Mouse (Mus musculus) olfactory bulb, adult 2 months (tissue): ENCODE data around the gene Miga1. TPM values are rescaled to one million over a fixed set of nuclear protein-coding genes. Genes with fewer than 3 reads are reported as not detected.

ENCODE experiments used
- H3K27ac ChIP-seq: fragments of 200-500 bp; 2 replicates; pipeline ENCODE4 v1.5.1; 2012; ENCODE audit warnings: low read depth, low read length; ENCODE audit not compliant: insufficient read depth
- H3K4me1 ChIP-seq: fragments of 200-500 bp; 2 replicates; pipeline ENCODE4 v1.6.1; 2012; ENCODE audit warnings: low read length; ENCODE audit not compliant: control insufficient read depth, insufficient read depth
- H3K4me3 ChIP-seq: fragments of 200-500 bp; 2 replicates; pipeline ENCODE4 v1.5.1; 2012; ENCODE audit warnings: mild to moderate bottlenecking, low read depth, low read length, moderate library complexity; ENCODE audit not compliant: insufficient read depth
- CTCF ChIP-seq: fragments of 200-500 bp; IDR thresholded peaks from 2 replicates; pipeline ENCODE4 v1.5.1; 2012; ENCODE audit warnings: low read depth, mild to moderate bottlenecking, low read length, moderate library complexity; ENCODE audit not compliant: insufficient read depth
- POLR2A ChIP-seq: fragments of 200-500 bp; IDR thresholded peaks from 2 replicates; pipeline ENCODE4 v1.6.1; 2012; ENCODE audit warnings: mild to moderate bottlenecking, low read depth, low read length, moderate library complexity; ENCODE audit not compliant: insufficient read depth
- WGBS: fragments of 180-500 bp; shearing (Covaris S2); methylation state at CpG from one replicate; pipeline ENCODE4 v1.1.7; 2018; 5-methylcytosine and 5-hydroxymethylcytosine counted together
- polyA plus RNA-seq: library from polyadenylated mRNA; stranded (reverse); fragments of >200 nt; gene quantifications from 2 replicates; pipeline ENCODE4 v1.2.4, GENCODE M21; 2012; ENCODE audit warnings: low replicate concordance; ENCODE audit not compliant: missing spikeins, insufficient read depth, insufficient read length

Miga1 gene
- polyA plus RNA-seq, 1 experiment, result not detected

- Histone ChIP-seq H3K27ac (no peak overlapping the region), H3K4me1 (no peaks in the 10 kb centered on the region), H3K4me3 (no peak overlapping the region)
- TF ChIP-seq POLR2A, result no peak
- TF ChIP-seq CTCF, result no peak
- 72% methylated on average over 10 of the region's 10 CpGs for WGBS
Observed at GRCm38 (mm10) chr3:152308485-152309249, 31.5 kb downstream of the Miga1 start.

GRCm38 (mm10) chr3:152305971-152306370 is 34.2 kb downstream of the Miga1 start:
- Histone ChIP-seq H3K4me3 (no peak overlapping the region), H3K27ac (no peak overlapping the region), H3K4me1 (no peaks in the 10 kb centered on the region)
- TF ChIP-seq CTCF, result no peak
- no peak for TF ChIP-seq POLR2A
- 89% methylated on average over 4 of the region's 4 CpGs for WGBS

GRCm38 (mm10) chr3:152305080-152305479 is 35.1 kb downstream of the Miga1 start:
- H3K4me1 ChIP-seq, result no peaks in the 10 kb centered on the region
- no peak overlapping the region for H3K4me3 ChIP-seq
- no peak overlapping the region for H3K27ac ChIP-seq
- 86% methylated on average over 8 of the region's 8 CpGs for WGBS
- TF ChIP-seq POLR2A (no peak), CTCF (no peak)

GRCm38 (mm10) chr3:152304093-152304815 is 36.0 kb downstream of the Miga1 start:
- no peak overlapping the region for H3K4me3 ChIP-seq
- 49% methylated on average over 6 of the region's 6 CpGs for WGBS
- TF ChIP-seq POLR2A (no peak), CTCF (no peak)

GRCm38 (mm10) chr3:152302991-152303390 is 37.2 kb downstream of the Miga1 start:
- Histone ChIP-seq H3K4me3 (no peak overlapping the region), H3K4me1 (no peaks in the 10 kb centered on the region), H3K27ac (no peak overlapping the region)
- TF ChIP-seq POLR2A (no peak), CTCF (no peak)
- WGBS, result 83% methylated on average over 9 of the region's 9 CpGs

More at GRCm38 (mm10) chr3:152304093-152304815, 36.0 kb downstream of the Miga1 start:
- no peak overlapping the region for H3K27ac ChIP-seq
- no peaks in the 10 kb centered on the region for H3K4me1 ChIP-seq

GRCm38 (mm10) chr3:152300376-152301337 is 39.5 kb downstream of the Miga1 start:
- TF ChIP-seq CTCF (no peak), POLR2A (no peak)
- no peak overlapping the region for H3K27ac ChIP-seq
- no peak overlapping the region for H3K4me3 ChIP-seq
- WGBS, result 82% methylated on average over 14 of the region's 14 CpGs
- no peaks in the 10 kb centered on the region for H3K4me1 ChIP-seq

- 94% methylated on average over 5 of the region's 5 CpGs for WGBS
- Histone ChIP-seq H3K4me3 (no peak overlapping the region), H3K4me1 (no peaks in the 10 kb centered on the region), H3K27ac (no peak overlapping the region)
- TF ChIP-seq CTCF (no peak), POLR2A (no peak)
Observed at GRCm38 (mm10) chr3:152295896-152296295, 44.3 kb downstream of the Miga1 start.

- no peak for TF ChIP-seq CTCF
- no peak for TF ChIP-seq POLR2A
- no peaks in the 10 kb centered on the region for H3K4me1 ChIP-seq
- WGBS, result 83% methylated on average over 3 of the region's 3 CpGs
Observed at GRCm38 (mm10) chr3:152294400-152294799, 45.8 kb downstream of the Miga1 start.

More at GRCm38 (mm10) chr3:152294400-152294799, 45.8 kb downstream of the Miga1 start:
- Histone ChIP-seq H3K27ac (no peak overlapping the region), H3K4me3 (no peak overlapping the region)
